Mouse (Mus musculus) forebrain, embryonic 11.5 days (tissue): Measurements from ENCODE around the gene Gnaz. TPM values are rescaled to one million over a fixed set of nuclear protein-coding genes. Genes with fewer than 3 reads are reported as not detected.

Experiments used
- ATAC-seq: fragments of 200-750 bp; cut with Nextera tagmentation; replicated peaks from 2 replicates; pipeline ENCODE4 v1.8.0; 2017; ENCODE audit warnings: moderate TSS enrichment; ENCODE audit not compliant: low FRiP score
- DNase-seq: peaks from one replicate; pipeline ENCODE4 v3.0.0-alpha.2; 2017; ENCODE audit warnings: low spot score
- H3K27ac ChIP-seq: fragments of 300-500 bp; sonication (generic); 2 replicates; pipeline ENCODE4 v1.5.1; 2014; ENCODE audit warnings: low read depth, low read length
- H3K27me3 ChIP-seq: fragments of 300-500 bp; sonication (generic); 2 replicates; pipeline ENCODE4 v1.6.1; 2014; ENCODE audit warnings: mild to moderate bottlenecking, low read length, mixed read lengths; ENCODE audit not compliant: control insufficient read depth, insufficient read depth
- H3K36me3 ChIP-seq: fragments of 300-500 bp; sonication (generic); 2 replicates; pipeline ENCODE4 v1.6.1; 2014; ENCODE audit warnings: mild to moderate bottlenecking, low read length, moderate library complexity, mixed read lengths; ENCODE audit not compliant: control insufficient read depth, insufficient read depth
- H3K4me1 ChIP-seq: fragments of 300-500 bp; sonication (generic); replicated peaks from 2 replicates; pipeline ENCODE4 v1.6.1; 2014; ENCODE audit warnings: low read length, mixed read lengths; ENCODE audit not compliant: control insufficient read depth, insufficient read depth
- H3K4me2 ChIP-seq: fragments of 300-500 bp; sonication (generic); 2 replicates; pipeline ENCODE4 v1.6.1; 2014; ENCODE audit warnings: low read depth, mild to moderate bottlenecking, low read length, moderate library complexity, mixed read lengths; ENCODE audit not compliant: severe bottlenecking
- H3K4me3 ChIP-seq: fragments of 300-500 bp; sonication (generic); 2 replicates; pipeline ENCODE4 v1.5.1; 2014; ENCODE audit warnings: low read depth, low read length
- H3K9ac ChIP-seq: fragments of 300-500 bp; sonication (generic); 2 replicates; pipeline ENCODE4 v1.6.1; 2014; ENCODE audit warnings: low read length
- H3K9me3 ChIP-seq: fragments of 300-500 bp; sonication (generic); 2 replicates; pipeline ENCODE4 v1.6.1; 2016; ENCODE audit warnings: low read length, mixed read lengths; ENCODE audit not compliant: control insufficient read depth
- WGBS: fragments of 180-500 bp; shearing (Covaris S2); extraction: QIAGEN DNeasy Blood & Tissue Kit; methylation state at CpG from one replicate; pipeline ENCODE4 v1.1.7; 2014; 5-methylcytosine and 5-hydroxymethylcytosine counted together
- polyA plus RNA-seq: library from polyadenylated mRNA; unstranded; fragments of >200 nt; fragmentation: Nextera tagmentation; extraction: Ambion mirVana; gene quantifications from 2 replicates; pipeline ENCODE4 v1.2.1, GENCODE M21; 2014

Gene Gnaz
- polyA plus RNA-seq, 1 experiment from 2014 or later, result 10.8 TPM

- no peak for ATAC-seq
- H3K4me1 ChIP-seq, result no peaks in the 10 kb centered on the region
- H3K27ac ChIP-seq, result no peak overlapping the region
- H3K9me3 ChIP-seq, result no peaks in the 10 kb centered on the region
- H3K27me3 ChIP-seq, result no peaks in the 10 kb centered on the region
- no peak overlapping the region for H3K4me2 ChIP-seq
- H3K9ac ChIP-seq, result no peak overlapping the region
- H3K4me3 ChIP-seq, result no peak overlapping the region
- 94% methylated on average over 15 of the region's 15 CpGs for WGBS
- no peak for DNase-seq
- no peaks in the 10 kb centered on the region for H3K36me3 ChIP-seq
Observed at GRCm38 (mm10) chr10:75045831-75046230, 78.9 kb downstream of the Gnaz start.

- DNase-seq (no peak), ATAC-seq (no peak)
- H3K27me3 ChIP-seq, result no peaks in the 10 kb centered on the region
- no peaks in the 10 kb centered on the region for H3K4me1 ChIP-seq
- H3K27ac ChIP-seq, result no peak overlapping the region
- WGBS, result 94% methylated on average over 7 of the region's 7 CpGs
- no peaks in the 10 kb centered on the region for H3K36me3 ChIP-seq
- H3K9me3 ChIP-seq, result no peaks in the 10 kb centered on the region
- H3K4me3 ChIP-seq, result no peak overlapping the region
- no peak overlapping the region for H3K4me2 ChIP-seq
- no peak overlapping the region for H3K9ac ChIP-seq
Observed at GRCm38 (mm10) chr10:75048711-75049110, 81.7 kb downstream of the Gnaz start.

GRCm38 (mm10) chr10:75051364-75052074 is 84.5 kb downstream of the Gnaz start:
- DNase-seq (no peak), ATAC-seq (no peak)
- H3K4me2 ChIP-seq, result no peak overlapping the region
- 94% methylated on average over 21 of the region's 21 CpGs for WGBS
- no peaks in the 10 kb centered on the region for H3K9me3 ChIP-seq
- H3K36me3 ChIP-seq, result no peaks in the 10 kb centered on the region
- H3K4me1 ChIP-seq, result no peaks in the 10 kb centered on the region
- H3K27ac ChIP-seq, result no peak overlapping the region
- H3K9ac ChIP-seq, result no peak overlapping the region
- H3K4me3 ChIP-seq, result no peak overlapping the region
- no peaks in the 10 kb centered on the region for H3K27me3 ChIP-seq

DNA sequence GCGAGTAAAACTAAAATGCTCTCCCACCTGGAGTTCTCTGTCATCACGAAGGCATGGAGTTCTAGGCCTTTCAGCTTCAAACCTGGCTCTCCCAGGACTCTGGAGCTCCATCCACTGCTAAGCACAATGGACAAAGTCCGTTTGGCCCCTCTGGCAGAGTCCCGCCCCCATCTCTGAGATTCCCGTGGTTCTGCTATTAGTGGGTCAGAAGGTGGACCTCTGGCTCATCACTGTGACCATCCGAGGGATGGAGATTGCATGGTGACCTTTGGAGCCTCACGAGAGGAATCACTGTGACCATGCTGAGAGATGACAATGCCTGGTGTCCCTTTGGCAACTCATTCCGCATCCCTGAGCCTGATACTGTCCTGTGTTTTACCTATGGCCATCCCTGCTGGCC is 85.9 kb downstream of the Gnaz start:
- 81% methylated on average over 8 of the region's 8 CpGs for WGBS

DNA sequence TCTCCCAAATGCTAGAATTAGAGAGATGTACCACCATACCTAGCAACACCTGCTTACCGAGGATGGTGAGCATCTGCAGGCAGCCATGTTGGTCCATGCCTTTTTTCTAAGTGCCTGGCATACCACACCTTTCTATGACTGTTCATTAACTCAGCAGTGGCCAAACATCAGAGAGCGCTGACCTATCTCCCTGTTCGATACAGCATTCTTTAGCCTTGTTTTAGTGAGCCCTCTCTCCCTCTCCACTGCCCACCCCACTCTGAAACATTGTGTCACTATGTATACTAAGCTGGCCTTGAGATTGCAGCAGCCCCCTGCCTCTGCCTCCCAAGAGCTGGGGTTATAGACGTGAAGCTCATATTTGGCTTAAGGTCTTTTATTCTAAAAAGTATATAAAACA is 86.7 kb downstream of the Gnaz start:
- no peaks in the 10 kb centered on the region for H3K36me3 ChIP-seq
- H3K4me3 ChIP-seq, result no peak overlapping the region
- DNase-seq (no peak), ATAC-seq (no peak)
- H3K9ac ChIP-seq, result no peak overlapping the region
- H3K27me3 ChIP-seq, result no peaks in the 10 kb centered on the region
- 90% methylated on average over 4 of the region's 4 CpGs for WGBS
- H3K9me3 ChIP-seq, result no peaks in the 10 kb centered on the region
- 0 out of 2 replicates have a peak, but pooled peaks cover under 1% of the 10 kb centered on the region for H3K4me1 ChIP-seq
- H3K4me2 ChIP-seq, result no peak overlapping the region
- H3K27ac ChIP-seq, result no peak overlapping the region

More for the DNA sequence above, 85.9 kb downstream of the Gnaz start:
- no peak for DNase-seq
- Histone ChIP-seq H3K4me3 (no peak overlapping the region), H3K9ac (no peak overlapping the region), H3K27me3 (no peaks in the 10 kb centered on the region), H3K4me2 (no peak overlapping the region), H3K27ac (no peak overlapping the region), H3K36me3 (no peaks in the 10 kb centered on the region), H3K4me1 (no peaks in the 10 kb centered on the region), H3K9me3 (no peaks in the 10 kb centered on the region)
- ATAC-seq, result no peak

DNA sequence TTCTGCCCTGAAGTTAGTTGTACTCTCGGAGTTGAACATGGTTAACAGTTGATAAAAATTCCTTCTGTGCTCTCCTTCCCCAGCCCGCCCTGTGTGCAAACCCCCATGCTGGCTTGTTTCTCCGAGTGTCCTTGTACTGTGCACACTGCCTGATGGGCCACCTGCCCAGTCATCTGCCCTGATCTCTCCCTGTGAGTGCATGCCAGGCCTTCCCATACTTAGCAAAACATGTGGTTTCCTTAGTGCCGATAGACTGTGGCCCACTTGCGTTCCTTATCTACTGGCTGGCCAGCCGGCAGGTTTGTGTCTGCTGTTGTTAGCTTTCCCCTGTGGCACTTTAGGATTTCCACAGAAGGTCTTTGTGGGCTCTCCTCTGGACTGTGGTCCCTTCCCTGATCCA is 87.1 kb downstream of the Gnaz start:
- no peak overlapping the region for H3K4me2 ChIP-seq
- 88% methylated on average over 6 of the region's 6 CpGs for WGBS
- no peaks in the 10 kb centered on the region for H3K27me3 ChIP-seq
- DNase-seq (no peak), ATAC-seq (no peak)
- no peak overlapping the region for H3K9ac ChIP-seq
- H3K4me1 ChIP-seq, result 0 out of 2 replicates have a peak, but pooled peaks cover 3% of the 10 kb centered on the region
- H3K4me3 ChIP-seq, result no peak overlapping the region
- no peak overlapping the region for H3K27ac ChIP-seq
- no peaks in the 10 kb centered on the region for H3K36me3 ChIP-seq
- no peaks in the 10 kb centered on the region for H3K9me3 ChIP-seq

GRCm38 (mm10) chr10:75055672-75056071 is 88.7 kb downstream of the Gnaz start:
- no peaks in the 10 kb centered on the region for H3K27me3 ChIP-seq
- no peak overlapping the region for H3K9ac ChIP-seq
- no peaks in the 10 kb centered on the region for H3K36me3 ChIP-seq
- no peak for DNase-seq
- no peak for ATAC-seq
- H3K27ac ChIP-seq, result no peak overlapping the region
- no peak overlapping the region for H3K4me3 ChIP-seq
- no peaks in the 10 kb centered on the region for H3K9me3 ChIP-seq
- H3K4me1 ChIP-seq, result 0 out of 2 replicates have a peak, but pooled peaks cover 6% of the 10 kb centered on the region
- 67% methylated on average over 5 of the region's 5 CpGs for WGBS
- no peak overlapping the region for H3K4me2 ChIP-seq

- no peaks in the 10 kb centered on the region for H3K27me3 ChIP-seq
- no peak for ATAC-seq
- no peak overlapping the region for H3K4me2 ChIP-seq
- no peak overlapping the region for H3K9ac ChIP-seq
- H3K4me3 ChIP-seq, result no peak overlapping the region
- 0 out of 2 replicates have a peak, but pooled peaks cover 6% of the 10 kb centered on the region for H3K4me1 ChIP-seq
- H3K9me3 ChIP-seq, result no peaks in the 10 kb centered on the region
- 11% methylated on average over 4 of the region's 4 CpGs for WGBS
- no peak for DNase-seq
- no peaks in the 10 kb centered on the region for H3K36me3 ChIP-seq
- H3K27ac ChIP-seq, result no peak overlapping the region
Observed at GRCm38 (mm10) chr10:75056255-75056654, 89.3 kb downstream of the Gnaz start.

- ATAC-seq, result no peak
- Histone ChIP-seq H3K9ac (no peak overlapping the region), H3K4me2 (no peak overlapping the region), H3K27ac (no peak overlapping the region), H3K4me3 (no peak overlapping the region), H3K9me3 (no peaks in the 10 kb centered on the region), H3K27me3 (no peaks in the 10 kb centered on the region), H3K4me1 (peaks cover 15% of the 10 kb centered on the region), H3K36me3 (no peaks in the 10 kb centered on the region)
- 81% methylated on average over 8 of the region's 8 CpGs for WGBS
- DNase-seq, result no peak
Observed at GRCm38 (mm10) chr10:75058336-75058735, 91.4 kb downstream of the Gnaz start.
